Mouse (Mus musculus) cerebellum, adult 9-10 months (tissue): ENCODE results near the gene Acvrl1.

Source experiments
- DNase-seq: peaks from one replicate; pipeline ENCODE4 v3.0.0; 2022

The Acvrl1 gene

DNA sequence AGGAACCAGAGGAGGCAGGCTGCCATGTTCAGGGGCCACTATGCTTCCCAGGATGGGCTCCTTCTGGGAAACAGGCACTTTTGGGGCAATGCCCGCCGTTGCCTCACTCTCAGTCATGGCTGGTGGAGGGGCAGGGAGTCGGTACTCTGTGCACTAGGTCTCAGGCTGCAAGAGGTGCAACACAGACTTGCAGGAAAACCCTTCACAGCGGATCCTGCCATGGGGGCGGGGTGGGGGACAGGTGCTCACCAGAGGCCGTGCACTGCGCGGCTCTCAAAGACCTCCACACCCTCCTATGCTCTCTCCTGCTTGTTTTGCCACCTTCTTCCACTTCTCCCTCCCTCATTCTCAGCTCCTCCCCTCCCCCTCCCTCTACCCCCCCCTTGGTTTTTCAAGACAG lies 14.3 kb downstream of the Acvrl1 start:
- DNase-seq, result no peak

DNA sequence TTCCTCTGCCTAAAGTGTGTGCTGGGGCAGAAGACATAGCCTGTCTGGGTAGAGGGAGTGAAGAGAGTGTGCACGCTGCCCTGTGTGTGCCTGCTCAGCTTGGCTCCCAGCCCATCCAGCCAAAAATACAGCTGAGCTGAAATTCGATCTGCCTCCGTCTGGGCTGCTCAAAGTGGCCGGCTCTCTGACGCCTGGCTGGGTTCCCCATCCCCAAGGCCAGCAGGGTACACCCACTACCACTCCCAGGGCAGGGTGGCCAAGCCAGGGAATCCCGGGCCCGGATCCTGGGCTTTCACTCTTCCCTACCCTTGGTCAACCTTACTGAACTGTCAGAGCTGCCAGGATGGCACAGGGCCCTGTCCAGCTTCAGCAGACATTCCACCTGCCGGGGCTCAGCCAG lies 15.2 kb downstream of the Acvrl1 start:
- no peak for DNase-seq

DNA sequence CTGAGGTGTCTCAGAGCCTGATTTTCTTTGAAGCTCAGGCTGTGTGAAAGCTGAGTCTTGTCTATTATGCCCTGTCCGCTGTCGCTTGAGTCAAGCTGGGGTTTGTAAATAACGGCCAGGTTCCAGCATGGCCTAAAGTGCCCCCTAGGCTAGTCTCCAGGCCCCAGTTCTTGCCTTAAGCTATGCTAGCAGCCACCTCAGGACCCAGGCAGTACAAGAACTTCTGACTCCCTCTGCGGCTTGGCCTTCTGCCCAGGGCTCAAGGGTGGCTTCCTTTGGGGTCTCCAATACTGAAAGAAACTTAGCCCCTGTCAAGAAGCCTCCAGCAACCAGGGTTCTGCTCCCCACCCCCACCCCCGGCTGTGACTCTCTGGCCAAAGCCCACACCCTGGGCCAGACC lies 15.9 kb downstream of the Acvrl1 start:
- no peak for DNase-seq

DNA sequence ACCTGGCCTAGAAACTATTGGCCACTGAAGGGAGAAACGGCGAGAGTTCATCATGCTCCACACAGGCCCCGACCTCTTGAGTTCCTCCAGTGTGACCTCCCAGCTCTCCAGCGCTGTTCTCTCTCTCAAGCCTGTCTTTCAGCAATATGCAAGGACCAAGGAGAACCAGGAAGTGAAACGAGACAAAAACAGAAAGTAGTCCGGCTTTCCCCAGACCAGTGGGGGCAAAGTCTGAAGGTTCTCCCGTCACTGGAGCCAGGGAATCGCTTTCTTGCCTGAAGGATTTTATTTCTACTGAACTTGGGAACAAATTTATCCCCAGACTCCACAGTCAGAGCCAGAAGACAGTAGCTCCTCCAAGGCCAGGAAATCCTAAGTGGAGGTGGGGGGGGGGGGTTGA lies 16.5 kb downstream of the Acvrl1 start:
- DNase-seq, result no peak

DNA sequence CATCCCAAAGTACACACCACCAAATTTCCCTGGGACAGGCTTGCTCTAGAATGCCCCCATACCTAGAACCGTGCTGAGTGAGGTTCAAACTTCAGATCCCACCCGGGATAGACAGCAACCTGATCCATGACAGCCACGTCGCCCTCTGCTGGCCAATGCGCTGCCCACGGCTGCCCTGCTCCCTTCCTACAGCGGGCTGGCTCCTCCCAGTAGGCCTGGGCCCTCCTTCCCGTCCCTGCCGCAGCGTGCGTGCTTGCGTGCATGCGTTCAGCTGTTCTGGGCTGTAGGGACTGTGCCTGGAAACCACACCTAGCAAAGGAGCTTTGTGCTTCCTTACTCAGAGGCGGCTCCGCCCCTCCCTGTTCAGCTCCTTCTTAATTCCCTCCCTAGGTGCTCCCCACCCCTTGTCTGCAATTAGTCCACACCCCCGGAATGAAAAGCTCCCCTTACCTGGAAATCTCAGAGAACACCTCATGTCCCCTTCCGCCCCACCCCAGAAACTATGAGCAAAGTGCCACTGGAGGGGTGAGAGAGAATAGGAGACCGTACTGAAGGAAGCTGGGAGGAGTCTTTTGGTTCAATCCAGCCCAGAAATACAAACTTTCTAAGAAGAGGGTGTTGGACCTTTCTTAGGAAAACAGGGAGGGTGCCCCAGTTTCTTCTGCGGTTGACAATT lies 17.2 kb downstream of the Acvrl1 start:
- peak; percentile 91 for DNase-seq

DNA sequence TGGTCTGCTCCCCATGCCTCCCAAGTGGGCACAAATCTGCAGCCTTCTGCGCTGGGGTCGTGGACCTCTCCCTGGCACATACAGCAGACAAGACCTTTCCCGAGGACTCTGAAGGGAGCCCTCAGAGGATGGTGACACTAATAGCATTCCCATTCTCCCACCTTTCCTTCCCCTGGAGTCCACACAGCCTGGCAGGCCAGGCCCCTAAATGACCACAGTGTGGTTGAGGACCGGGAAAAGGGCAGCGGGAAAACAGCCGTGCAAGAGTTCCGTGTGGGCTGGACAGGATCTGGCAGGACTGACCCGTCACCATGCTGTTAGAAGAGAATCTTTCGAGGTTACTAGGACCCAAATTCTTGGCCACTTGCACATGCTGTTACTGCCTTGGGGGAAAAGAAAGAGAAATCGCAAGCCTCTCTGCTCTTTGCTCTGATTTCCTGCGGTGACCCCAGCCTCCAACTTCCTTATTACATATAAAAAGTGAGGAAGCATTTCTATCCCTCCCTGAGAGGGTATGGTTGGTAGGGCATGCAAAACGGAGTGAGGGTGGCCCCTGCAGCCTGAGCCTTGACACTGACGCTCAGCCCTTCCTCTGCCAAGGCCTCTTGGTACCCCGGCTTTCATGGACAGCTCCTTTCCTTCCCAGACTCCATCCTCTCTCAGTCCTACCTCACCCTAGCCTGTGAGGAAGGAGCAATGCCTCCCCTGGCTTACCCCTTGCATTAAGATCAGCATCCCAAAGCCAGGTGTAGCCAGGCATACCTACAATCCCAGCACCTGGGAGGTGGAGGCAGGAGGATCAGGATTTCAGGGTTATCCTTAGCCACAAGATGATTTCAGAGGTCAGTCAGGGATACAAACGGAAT lies 18.0 kb downstream of the Acvrl1 start:
- DNase-seq, result peak; percentile 7

DNA sequence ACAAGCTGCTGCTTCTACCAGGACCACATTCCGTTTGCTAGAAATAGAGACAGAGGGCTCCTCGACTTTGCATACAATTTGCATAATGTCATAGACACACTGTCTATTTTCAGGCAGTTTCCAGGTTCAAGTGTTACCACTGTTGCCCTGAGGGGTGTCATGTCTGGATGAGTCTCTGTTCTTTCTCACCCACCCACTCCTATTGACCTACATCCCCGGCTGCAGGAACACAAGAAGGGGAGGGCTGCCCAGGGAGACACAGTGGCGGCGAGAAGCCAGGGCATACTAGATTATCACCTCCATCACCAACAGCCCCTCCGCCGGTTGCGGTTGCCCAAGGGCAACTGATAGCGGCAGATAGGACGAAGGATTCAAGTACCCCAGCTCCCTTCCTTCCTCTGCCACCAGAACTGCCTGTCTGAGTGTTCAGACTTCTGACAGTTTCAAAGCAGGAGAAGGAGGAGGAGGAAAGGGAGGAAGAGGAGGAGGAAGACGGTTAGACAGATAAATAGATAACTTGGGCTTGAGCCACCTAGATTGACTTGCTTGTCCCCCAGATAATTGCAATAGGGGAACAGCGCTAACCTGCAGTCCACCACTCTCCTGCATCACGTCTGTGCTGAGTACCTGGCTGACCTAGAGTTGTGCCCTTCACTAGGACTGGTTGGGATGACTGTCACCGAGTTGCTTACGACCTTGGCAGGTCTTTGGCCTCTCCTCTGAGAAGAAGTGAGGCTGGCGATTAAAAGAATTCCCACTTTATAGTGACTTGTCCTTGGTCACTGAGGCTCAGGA lies 19.0 kb downstream of the Acvrl1 start:
- DNase-seq, result no peak

DNA sequence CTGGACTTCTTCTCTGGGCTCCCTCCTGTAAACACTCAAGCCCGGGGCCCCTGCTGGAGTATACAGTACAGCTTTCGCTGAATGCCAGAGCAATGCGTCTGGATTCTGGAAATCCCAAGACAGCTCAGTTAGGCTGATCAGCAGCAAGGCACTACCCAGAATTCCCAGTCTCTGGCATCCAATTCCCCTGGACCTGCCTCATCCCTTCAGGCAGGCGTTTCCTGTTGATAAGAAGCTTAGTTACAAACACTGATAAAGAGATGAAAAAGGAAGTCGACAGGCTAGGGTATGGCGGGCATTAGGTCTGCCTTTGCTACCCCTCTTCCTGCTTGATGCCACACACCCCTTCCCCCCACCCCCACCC lies 19.6 kb downstream of the Acvrl1 start:
- no peak for DNase-seq

DNA sequence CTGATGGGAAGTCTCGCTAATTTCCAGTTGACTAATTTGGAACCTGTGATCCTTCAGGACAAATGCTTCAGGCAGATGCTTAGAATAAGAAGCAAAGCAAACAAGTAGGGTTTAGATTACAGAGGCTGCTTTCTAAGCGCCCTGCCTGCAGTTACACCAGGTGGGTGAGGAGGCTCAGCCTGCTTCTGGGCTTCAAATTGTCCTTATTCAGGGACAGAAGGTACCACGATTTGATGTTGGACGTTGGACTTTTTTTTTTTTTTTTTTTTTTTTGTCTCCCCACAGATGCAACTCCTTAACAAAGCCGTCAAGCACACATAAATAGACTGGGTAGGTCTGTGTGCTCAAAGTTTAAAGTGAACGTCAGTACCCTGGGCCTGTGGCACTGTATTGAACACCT lies 20.3 kb downstream of the Acvrl1 start:
- DNase-seq, result no peak

DNA sequence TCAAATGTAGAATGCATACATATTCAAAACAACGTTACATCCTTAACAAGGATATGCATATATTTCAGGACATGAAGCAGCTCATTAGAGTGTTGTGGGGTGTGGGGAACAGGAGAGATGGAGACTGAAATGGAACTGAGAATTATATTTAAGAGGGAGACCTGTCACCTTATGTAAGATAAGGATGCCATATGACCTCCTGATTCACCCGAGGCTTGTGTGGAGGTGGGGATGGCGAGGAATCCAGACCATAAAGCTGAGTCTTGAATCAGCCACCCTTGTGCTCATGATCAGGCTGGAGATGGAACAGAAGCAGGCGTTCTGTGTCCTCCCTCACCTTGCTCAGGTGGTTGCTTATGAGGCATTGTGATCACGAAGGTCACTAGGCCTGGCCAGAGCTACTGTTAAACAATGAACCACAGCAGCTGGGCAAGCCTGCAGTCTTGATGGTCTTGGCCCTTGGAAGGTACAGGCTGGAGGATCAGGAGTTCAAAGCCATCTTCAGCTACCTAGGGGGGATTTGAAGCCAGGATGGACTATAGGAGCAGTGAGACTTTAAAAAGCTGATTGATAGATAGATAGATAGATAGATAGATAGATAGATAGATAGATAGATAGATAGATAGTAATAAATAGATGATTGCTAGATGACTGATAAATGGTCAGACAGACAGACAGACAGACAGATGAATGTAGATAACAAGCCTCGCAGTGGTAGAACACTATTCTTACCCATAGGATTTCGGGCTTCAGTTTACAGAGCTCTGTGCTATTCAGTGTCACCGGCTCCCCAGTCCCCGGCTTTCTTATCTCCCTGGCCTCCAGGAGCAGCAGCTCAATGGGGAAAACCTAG lies 23.3 kb downstream of the Acvrl1 start:
- DNase-seq, result no peak

DNA sequence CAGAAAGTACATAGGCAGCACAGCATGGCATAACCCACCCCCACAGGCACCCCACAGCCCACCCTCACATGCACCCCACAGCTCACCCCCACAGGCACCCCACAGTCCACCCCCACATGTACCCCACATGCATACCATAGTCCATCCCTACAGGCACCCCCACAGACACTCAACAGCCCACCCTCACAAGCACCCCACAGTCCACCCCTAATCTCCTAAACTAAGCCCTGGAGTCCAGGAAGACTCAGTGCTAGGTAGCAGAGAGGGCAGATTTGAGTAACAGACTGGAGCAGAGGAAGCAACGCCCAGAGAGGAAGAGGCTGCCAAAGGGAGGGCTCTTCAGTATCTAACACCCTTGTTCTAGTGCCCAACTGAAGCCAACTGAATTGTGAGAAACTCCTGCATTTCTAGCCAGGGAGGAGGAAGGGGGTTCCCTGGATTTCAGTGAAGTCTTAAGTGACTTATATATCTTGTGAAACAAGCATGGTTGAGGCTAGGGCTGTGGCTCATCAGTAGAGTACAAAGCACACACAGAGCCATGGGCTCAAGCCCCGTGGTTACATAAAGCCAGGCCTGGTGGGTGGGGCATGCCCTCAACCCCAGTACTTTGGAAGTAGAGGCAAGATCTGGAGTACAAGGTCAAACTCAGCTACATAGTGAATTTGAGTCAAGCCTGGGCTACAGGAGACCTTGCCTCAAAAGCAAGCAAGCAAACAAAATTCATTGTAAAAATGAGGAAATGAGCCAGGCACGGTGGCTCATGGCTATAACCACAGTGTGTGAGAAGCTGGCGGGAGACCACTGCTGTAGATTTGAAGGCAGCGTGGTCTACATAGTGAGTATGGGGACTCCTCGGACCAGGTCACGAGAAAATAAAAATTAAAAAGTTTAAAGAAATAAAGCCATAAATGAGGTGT lies 26.6 kb downstream of the Acvrl1 start:
- DNase-seq, result no peak

DNA sequence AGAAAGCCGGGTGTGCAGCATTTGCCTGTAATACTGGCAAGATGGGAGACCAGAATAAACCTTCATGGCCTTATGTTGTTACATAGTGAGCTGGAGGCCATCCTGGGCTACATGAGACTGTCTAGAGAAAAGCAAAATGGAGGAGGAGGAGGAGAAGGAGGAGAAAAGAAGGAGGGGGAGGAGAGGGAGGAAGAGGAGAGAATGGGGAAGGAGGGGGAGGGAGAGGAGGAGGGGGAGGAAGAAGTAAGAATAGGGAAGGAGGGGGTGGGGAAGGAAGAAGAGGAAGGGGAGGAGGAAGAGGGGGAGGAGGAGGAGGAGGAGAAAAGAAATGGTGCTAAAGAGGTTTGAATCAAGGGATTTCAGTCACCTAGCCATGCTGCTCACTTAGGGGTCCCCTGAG lies 31.8 kb downstream of the Acvrl1 start:
- DNase-seq, result no peak

DNA sequence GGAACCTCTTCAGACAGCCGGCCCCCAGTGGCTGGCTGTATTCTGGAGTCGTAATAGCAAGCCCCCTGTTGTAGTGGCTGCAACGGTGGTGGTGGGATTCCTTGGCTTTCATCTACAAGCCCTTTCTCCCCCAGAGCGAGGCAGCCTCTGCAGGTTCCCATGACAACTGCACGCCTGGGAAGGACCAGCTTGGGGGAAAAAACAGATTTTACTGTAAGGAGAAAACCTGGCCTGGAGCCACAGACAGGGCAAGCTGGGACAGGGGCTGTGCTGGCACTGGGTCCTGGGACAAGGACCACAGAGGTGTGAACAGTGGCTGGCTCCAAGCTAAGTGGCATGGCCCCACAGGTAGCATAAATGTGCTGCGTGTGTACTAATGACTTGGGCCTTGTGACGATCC lies 32.3 kb downstream of the Acvrl1 start:
- no peak for DNase-seq

DNA sequence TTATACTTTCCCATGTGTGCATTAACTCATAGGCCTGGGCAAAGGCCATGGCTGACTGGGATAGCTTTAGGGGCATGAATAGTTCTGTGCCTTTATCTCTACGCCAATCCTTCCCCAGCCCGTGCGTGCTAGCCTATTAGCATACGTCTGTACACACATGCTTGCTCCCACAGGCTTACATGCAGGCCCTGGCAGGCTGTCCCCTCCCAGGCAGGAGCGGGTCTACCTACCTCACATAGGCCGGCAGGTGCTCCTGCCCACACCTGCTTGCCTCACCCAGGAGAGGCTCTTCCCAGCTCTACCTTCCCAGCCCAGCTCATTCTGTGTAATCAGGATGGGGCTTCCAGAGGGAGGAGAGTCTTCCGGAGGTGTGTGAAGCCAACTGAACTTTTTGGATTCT lies 33.2 kb downstream of the Acvrl1 start:
- no peak for DNase-seq

DNA sequence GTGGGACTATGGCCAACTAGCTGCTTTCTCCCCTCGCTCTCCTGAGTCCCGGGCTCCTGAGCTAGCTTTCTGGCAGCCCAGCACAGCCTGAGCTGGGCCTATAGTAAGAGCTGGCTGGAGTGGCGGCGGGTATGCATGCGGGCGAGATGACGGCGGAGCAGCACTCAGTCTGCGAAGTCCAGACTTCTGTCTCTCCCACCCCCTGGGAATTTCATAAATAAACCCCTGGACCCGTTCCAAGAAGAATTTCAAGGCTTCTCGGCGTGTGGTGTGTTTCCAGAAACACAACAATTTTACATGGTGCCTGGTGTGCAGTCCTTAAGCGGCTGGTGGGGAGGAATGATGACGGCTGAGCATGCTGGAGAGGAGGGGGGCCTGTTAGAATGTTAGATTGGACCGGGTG lies 34.7 kb downstream of the Acvrl1 start:
- peak; percentile 6 for DNase-seq

DNA sequence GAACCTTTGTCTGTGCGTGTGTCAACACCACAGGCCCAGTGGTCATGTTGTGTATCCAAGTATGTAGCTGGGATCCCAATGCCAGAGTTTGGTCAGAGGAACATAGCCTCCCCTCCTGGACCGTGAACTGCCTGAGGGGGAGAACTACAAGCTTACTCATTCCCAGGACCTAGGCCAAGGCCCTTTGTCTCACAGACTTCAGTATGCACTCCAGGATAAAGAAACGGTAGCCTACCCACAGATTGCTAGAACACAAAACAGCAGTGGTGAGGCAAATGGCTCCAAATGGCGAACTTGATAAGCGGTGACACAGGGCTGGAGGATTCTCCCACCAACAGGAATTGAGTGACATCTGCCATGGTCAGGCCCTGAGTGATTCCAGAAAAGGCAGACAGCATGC lies 35.5 kb downstream of the Acvrl1 start:
- no peak for DNase-seq

DNA sequence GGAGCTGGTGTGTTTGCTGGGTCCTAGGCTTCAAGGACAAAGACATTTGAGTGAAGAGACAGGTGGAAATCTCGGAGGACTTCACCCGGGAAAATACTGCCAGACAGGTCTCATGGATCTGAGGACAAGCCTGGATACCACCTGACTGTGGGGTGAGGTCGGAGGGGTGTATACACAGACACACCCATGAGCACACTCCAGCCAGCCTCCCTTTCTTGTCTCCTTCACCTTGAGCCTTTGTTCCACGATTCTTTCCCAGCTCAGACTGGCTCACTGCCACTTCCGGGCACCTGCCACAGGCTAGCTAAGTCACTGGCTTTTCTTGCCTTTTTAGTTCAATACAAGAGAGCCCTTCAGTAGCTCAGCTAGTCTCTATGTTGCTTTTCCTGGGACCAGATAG lies 36.0 kb downstream of the Acvrl1 start:
- peak; percentile 10 for DNase-seq

DNA sequence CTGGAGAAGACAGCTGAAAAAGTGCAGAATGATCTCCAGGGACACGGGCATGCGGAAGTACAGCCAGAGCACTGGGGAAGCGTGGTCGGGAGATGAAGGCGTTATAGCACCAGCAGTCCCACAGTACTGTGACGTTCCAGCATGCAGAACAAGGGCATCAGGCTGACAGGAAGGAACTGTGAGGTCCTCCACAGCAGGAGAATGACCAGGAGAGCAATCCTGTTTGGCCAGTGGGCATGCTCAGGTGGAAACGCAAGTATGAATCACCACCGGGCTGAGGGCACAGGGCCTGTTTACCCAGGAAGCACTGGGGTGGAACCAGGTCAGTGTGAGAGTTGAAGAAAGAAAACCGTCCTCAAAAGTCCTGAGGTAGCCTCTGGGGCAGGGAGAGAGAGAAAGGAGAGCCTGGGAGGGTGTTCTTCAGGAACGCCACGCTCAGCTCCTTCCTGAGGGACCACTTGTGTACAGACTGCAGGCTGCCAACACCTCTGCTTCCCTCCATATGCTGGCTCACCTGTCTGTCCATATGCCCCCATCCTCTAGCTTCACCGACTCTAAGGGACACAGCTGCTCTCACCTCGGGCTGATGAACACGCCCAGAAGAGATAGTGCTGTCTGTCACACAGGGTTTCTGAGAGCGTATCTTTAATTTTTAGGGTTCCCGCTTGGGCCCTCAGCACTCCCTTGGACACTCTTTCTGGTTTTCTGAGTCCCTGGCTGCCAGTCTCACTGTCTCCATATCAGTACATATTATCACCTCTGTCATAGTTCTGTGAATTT lies 37.5 kb downstream of the Acvrl1 start:
- peak; percentile 40 for DNase-seq

DNA sequence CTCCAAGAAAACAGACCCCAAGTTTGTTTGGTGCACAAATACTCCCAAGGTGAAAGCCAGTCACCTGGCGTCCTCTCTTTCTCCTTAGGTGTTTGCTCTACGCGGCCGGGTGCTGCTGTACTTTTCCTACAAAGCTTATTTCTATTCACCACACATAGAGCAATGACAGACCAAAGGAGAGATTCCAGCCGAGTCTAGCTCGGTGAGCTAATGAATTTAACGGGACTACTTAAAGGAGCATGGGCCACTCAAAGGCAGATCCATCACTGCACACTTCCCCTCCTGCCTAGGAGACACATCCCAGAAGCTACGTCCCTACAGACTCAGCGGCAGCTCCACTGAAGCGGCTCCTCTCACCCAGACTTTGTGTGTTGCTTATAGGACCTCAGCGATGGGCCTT lies 39.2 kb downstream of the Acvrl1 start:
- peak; percentile 8 for DNase-seq

DNA sequence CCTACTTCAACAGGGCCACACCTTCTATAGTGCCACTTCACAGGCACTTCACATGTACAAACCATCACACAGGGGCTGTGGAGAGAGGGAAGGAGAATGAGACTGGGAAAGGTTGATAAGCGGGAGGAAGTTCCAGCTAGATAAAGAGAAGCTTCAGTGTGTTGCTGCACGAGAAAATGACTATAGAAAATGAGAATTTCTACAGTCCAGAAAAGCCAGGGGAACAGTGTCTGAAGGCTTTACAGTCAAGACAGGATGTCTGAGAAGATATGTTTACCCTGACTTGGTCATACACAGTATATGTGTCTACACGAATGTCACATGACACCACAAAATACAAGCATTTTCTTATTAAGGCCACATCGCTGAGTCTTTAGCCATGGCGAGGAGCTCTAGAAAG lies 41.6 kb downstream of the Acvrl1 start:
- DNase-seq, result no peak

DNA sequence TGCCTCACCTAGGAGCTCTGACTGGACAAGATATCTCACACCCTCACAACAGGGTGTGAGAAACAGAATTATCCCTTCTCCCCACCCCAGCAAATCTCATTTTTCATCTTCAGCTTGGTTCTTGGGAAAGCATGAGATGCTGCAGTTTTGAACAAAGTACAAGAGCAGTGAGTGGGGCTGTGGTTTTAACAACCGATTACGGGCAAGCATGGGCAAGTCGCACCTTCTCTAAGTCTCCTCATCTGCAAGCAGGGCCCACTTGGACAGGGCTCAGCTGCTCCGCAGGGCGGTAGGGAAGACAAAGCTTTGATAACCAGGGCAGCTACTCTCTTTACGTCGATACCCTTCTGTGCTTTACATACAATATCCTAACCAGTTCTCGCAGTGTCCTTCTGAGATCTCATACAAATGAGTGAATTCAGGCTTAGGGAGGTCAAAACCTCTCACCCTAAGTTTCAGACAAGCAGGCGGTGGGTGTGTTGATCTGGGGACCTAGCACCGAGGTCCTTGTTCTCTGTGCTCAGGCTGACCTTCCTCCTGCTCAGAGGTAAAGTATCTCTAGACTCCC lies 42.2 kb downstream of the Acvrl1 start:
- peak; percentile 13 for DNase-seq
